Mouse (Mus musculus) c-Kit-positive CD71-positive TER-119-negative erythroid progenitor cells, embryonic 14.5 days (primary cell): ENCODE data around the gene Map4k2.

Source experiments
- DNase-seq: peaks from one replicate; pipeline ENCODE4 v3.0.0-alpha.2; 2013; ENCODE audit warnings: low read depth

Gene Map4k2

DNA sequence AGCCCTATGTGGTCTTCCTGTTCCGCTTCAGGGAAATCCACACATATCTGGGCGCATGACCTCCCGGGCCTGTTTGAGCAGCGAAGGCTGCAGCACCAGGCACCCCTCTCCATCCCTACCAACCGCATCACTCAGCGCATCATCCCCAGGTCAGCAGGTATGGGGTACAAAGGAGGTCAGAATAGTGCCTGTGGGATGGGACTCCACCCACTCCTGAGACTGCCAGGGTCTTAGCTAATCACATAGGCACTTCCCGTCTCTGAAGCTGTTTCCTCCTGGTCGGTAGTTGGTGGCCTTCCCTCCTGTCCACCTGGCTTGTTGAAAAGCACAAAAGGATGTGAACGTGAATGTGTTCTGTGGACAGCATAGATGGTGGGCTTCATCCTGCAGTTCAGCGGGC is 5.7 kb downstream of the Map4k2 start:
- DNase-seq: no peak

DNA sequence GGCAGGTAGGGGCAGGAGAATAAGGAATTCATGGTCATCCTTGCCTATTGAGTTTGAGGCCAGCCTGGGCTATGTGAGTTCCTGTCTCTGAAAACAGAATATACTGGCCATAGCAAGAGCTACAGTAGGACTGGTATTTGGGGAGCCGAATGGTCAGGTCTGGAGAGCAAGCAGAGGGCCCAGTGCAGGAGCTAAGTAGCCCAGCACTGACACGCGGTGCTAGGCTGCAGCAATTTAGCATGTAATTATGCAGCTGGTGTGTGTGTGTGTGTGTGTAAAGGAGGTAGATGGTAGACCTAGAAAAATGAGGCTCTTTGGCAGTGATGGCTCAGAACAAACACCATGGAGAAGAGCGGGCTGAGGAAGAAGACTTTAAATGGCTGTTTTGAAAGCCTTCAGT is 6.7 kb downstream of the Map4k2 start:
- no peak for DNase-seq

DNA sequence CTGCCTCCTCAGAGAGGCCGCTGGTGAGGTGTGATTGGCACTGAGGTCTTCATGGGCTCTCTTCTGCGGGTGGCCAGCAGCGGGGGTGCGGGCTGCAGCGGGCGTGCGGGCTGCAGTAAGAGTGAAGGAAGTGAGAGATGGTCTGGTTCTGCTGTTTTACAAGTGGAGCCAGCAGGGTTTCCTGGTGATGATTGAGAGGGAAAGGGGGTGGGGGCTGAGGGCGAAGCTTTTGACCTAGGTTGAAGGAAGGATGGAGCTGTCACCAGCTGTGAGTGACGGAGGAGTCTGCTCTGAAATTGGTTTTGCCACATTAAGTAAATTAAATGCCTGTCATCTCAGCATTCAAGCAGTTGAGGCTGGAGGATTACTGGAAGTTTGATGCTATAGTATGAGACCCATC is 7.8 kb downstream of the Map4k2 start:
- DNase-seq: no peak

DNA sequence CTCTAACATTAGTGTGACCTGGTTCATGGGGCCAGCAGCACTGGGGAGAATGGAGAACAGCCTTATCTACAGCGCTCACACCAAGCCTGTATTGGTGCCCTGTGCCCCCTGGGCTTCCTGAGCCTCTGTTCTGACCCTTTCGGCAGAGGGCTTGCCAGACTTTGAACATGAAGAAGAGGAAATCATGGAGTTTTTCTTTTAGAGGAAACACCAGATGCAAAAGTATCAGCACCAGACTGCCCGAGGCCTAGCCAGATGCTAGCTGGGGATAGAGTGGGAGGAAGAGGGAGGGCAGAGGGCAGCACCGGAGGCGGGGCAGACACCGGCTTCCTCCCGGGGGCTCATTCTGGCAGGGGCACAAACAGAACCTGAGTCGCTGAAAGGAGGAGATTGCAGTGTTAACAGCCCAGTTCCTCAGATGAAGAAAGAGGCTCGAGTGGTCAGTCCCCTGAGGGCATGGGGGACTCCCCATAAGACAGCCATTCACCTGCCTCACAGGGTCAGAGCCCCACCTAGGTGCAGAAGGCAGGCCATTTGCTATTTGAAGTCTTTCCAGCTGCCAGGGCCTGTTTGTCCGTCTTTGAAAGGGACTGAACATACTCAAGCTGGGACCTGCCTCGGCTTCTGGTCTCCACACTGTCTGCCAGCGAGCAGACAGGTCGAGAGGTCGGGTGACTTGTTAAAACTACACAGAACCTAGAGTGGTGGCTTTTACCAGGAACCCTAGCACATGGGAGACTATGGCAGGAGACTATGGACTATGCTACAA is 8.5 kb downstream of the Map4k2 start:
- no peak for DNase-seq

DNA sequence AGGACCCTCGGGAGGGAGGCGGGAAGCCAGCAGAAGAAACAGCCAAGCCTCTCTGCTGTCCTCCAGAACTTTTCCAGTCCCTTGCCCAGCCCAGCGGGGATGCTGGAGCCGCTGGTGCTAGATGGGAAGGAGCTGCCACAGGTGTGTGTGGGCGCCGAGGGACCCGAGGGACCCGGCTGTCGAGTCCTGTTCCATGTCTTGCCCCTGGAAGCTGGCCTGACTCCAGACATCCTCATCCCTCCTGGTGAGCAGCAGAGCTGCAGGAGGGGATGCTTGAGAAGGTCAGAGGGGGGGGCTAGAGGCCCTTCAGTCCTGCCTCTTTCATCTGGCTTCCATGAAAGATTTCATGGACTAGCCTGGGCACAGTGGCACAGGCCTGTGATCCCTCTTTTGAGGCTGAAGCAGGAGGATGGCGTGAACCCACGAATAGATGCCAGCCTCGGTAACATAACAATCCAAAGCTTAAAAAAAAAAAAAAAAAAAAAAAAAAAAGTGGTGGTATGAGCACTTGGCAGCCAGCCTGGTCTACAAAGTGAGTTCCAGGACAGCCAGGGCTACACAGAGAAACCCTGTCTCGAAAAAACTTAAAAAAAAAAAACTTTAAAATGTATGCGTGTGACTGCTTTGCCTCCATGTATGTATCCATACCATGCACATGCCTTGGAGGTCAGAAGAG is 10.6 kb downstream of the Map4k2 start:
- no peak for DNase-seq

DNA sequence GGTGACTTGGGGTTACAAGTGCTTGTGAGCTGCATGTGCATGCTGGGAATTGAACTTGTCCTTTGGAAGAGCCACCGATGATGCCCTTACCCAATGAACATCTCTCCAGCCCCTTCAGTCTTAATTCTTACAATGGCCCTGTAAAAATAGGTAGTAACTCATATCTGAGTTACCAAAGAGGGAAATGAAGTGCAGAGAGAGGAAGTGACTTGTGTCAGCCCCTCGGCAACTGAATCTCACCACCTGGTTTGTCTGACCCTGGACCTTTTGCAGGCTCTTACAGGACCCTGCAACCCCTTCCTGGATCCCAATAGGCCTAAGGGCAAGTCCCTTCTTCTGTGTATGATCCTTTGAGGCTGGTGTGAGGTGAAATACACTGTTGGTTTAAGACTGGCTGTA is 11.2 kb downstream of the Map4k2 start:
- no peak for DNase-seq

DNA sequence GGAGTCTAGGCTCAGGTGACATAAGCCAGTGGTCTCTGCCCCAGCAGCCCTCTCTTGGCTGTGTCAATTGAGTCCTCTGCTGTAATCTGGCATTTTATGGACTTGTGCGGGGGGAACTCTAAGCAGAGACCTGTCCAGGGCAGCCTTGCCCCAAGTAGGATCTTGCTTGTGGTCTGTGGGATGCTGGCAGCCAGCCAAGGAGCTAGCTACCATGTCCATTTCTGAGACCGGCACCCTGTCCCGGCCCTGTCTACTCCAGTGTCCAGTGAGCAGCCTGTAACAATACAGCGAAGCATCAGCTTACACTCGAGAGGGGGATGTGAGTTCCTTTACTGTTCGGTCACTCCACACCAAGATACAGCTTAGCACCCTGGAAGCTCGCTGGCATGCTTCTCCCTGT is 13.1 kb downstream of the Map4k2 start:
- DNase-seq: no peak

DNA sequence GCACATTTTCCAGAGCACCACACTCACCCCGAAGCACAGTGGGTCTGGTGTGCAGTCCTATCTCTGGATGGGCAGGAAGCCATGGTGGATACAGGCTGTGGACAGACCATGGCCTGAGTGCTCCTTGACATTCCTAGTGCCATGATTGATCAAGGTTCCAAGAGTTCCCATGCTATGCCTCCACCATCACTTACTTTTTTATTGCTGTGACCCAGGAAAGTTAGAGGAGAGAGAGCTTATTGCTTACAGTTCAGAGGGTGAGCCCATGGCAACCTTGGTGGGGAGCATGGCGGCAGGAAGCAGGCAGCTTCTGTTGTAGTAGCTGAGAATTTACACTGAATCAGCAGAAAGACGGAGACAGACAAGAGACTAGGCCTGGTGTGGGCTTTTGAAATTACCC is 20.4 kb downstream of the Map4k2 start:
- DNase-seq: no peak

DNA sequence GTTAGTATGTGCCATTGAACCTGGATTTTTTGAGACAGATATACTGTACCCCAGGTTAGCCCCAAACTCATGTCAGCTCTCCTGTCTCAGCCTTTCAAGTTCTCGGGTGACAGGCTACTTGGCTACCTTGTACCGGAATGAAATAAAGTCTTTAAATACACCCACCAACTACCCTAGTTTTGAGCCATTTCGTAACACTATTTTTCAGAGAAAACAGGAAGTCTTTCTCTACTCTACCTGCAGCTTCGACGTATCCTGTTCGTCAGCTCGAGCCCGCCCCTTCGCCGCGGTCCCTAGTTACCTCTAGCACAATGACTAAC is 22.1 kb downstream of the Map4k2 start:
- DNase-seq: no peak

DNA sequence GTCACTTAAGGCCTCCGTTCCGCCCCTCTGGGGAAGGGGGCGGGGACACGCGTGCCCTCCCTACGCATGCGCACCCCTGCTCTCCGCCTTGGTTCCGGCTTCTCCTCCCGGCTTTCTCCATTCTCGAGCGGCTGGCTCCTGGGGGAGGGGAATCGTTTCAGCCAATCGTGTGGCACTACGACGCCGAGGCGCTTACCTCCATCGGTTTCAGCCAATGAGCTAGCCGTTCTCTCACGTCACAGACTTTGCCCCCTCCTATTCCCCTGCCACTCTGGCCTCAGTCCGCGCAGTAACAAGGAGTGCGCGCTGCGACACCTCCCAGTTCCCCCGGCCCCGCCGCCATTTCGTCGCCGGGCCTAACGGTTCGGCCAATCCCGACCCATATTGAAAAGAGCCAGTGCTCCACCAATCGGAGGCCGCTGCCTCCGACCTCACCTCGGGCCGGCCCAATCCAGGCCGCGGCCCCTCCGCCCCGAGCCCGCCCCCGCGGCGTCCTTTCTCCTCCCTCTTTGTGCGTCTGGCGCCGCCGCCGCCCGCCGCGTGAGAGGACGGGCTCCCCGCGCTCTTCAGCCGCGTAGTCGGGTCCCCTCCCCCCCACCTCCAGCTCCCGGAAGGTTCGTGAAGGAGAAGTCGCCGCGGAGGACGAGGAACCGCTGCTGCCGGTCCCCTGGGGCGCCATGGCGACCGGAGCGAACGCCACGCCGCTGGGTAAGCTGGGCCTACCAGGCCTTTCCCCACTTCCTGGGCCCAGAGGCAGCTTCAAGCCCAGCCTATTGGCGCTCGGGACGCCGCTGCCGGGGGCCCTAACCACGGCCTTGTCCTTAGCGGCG is 22.7 kb downstream of the Map4k2 start, which contains the start of gene Sf1:
Gene Sf1, plus strand, starts transcription at position 280 of the 830 bp plus-strand sequence.
- DNase-seq: peak; percentile 99

DNA sequence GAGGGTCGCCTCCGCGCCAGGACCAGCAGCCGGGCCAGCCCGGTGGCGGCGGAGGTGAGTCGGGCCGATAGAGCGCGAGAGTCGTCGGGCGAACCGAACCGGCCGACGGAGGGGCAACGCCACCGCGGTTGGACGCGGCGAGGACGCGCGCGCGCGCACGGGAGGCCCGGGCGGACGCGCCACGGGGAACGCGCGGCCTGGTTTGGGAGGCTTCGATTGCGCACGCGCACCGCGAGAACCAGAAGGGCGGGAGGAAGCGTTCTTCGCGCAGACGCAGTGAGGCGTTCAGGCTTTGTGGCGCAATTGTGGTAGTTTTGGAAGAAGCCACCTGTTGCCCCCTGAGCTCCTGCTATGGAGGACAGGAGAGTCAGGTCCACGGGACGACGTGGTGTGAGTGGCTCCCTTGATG is 23.4 kb downstream of the Map4k2 start:
- peak; percentile 86 for DNase-seq

DNA sequence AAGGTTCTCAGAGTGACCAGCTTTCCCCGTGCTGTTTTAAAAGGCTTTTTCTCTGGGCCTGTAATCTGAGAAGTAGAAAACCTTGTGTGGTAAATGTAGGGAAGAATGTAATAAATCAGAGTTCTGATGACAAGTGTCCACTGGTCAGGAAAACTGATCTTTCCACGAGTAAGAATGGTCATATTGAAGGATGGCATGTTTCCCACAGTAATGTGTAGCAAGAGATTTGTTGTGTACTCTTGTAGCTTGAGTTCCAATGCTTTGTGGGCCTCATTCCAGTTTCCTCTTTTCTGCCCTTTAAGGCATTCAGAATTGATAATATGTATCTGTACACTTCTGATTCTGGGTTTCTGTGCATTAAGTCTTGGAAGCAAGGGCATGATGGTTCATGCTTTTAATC is 23.9 kb downstream of the Map4k2 start:
- DNase-seq: no peak

DNA sequence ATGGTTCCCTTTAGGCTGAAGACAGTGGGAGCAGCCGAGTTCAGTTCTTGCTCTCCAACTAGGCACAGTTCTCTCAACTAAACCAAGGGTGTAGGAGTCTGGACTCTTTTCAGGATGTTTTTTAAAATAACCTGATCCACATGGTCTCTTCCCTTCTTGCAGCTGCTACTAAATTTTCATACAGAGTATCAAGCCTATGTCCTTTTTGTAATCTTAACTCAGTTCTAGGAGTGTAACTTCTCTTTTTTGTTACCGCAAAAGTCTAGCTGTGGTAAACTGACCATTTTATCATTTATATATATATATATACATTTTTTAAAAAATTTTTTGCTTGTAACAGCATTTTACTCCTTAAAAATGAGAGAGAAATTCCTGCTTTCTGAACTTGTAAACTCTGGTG is 29.2 kb downstream of the Map4k2 start:
- DNase-seq: no peak

DNA sequence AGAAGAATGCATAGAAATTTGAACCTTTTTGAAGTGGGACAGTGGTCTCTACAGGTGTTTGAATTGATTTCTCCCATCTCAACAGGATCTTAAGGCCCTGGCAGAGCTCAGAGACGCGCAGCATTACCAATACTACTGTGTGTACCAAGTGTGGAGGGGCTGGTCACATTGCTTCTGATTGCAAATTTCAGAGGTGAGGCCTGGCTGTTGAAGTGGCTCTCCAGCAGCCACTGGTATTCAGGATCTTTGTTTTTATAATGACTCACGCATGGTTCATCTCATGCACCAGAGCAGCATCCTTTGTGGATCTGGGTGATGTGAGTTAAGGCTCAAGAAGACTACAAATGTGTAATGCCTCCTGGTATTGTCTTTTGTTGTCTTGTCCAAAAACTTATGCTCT is 31.5 kb downstream of the Map4k2 start:
- no peak for DNase-seq

DNA sequence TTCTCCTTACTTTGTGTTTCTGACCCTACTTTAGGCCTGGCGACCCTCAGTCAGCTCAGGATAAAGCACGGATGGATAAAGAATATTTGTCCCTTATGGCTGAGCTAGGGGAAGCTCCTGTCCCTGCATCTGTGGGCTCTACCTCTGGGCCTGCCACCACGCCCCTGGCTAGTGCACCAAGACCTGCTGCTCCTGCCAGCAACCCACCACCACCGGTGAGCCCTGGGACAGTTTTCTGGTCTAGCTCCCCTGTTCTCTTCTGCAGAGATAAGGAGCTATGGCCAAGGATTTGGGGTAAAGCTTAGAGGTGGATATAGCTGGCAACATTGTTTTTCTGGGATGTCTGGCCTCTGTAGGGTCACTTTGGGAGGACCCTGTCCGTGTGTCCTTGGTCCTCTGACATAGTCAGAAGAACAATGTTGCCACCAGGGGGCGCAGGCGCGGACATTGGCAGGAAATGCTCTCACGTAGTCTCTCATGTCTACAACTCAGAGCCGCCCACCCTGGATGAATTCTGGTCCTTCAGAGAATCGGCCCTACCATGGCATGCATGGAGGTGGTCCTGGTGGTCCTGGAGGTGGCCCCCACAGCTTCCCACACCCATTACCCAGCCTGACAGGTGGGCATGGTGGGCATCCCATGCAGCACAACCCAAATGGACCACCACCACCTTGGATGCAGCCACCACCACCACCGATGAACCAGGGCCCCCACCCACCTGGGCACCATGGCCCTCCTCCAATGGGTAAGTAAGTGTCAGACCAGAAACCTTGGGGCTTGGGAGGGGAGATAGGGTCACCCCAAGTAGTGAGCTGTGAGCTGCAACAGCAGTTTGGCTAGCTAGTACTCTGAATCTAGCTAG is 32.8 kb downstream of the Map4k2 start:
- peak; percentile 54 for DNase-seq

DNA sequence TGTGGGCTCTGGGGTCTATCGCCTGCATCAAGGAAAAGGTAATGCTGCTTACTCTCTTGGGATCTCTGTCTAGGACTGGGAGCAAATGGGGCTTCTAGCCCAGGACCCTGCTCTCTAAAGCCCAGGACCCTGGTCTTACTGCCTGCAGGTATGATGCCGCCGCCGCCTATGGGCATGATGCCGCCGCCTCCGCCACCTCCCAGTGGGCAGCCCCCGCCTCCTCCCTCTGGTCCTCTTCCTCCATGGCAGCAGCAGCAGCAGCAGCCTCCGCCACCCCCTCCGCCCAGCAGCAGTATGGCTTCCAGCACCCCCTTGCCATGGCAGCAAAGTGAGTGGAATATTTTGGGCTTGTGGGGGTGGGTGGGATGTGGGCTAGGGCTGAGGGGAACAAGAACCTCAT is 33.6 kb downstream of the Map4k2 start:
- DNase-seq: no peak

DNA sequence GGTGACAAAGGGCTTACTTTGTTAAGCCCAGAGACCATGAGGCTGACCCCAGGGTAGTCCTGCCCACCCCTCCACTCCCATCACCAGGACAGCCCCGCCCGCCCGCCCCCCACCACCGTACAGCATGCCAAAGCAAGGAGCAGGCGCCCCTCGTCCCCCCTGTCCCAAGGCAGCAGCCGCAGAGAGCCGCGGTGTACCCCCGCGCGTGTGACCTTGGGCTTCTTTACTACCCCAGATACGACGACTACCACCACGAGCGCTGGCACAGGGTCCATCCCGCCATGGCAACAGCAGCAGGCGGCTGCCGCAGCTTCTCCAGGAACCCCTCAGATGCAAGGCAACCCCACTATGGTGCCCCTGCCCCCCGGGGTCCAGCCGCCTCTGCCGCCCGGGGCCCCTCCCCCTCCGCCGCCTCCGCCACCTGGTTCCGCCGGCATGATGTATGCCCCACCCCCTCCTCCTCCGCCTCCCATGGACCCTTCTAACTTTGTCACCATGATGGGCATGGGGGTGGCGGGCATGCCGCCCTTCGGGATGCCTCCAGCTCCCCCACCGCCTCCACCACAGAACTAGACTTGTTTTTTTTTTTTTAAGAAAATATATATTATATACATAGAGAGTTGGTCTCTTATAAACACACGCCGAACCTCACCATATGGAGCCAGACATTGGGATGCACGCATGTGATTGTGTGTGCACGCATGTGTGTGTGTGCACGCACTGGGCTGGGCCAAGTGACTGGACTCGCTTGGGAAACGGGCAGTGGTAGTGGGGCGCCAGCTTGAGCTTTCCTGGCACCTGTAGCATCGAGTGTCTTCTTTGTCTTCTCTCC is 34.7 kb downstream of the Map4k2 start:
- DNase-seq: no peak

DNA sequence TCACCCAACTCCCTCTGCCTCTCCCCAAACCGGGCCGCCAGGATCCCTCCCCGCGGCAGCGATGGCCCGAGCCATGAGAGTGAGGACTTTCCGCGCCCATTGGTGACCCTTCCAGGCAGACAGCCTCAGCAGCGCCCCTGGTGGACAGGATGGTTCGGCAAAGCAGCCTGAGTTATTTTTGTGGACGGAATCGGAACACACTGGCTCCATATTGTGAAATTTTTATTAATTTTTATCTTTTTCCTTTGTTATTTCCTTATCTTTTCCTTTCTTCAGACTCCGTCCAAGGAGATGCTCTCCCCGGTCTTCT is 35.3 kb downstream of the Map4k2 start:
- no peak for DNase-seq

DNA sequence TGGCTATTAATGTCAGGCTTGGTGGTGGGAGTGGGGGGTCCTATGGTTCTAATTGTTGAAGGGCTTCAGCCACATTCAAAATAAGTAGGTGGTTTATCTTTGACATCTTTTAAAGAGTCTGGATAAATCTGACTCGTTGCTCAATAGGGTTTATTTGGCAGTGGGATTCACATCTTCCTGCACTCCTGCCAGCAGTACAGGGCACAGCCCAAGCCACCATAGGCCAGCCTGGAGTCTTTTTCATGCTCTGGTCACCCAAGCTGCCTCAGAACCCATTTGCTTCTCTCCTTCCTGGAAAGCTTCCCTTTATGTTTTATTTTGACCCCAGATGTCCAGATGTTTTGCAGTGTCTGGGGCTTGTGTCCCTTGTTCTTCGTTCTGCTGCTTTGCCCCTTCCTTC is 35.7 kb downstream of the Map4k2 start:
- DNase-seq: no peak

DNA sequence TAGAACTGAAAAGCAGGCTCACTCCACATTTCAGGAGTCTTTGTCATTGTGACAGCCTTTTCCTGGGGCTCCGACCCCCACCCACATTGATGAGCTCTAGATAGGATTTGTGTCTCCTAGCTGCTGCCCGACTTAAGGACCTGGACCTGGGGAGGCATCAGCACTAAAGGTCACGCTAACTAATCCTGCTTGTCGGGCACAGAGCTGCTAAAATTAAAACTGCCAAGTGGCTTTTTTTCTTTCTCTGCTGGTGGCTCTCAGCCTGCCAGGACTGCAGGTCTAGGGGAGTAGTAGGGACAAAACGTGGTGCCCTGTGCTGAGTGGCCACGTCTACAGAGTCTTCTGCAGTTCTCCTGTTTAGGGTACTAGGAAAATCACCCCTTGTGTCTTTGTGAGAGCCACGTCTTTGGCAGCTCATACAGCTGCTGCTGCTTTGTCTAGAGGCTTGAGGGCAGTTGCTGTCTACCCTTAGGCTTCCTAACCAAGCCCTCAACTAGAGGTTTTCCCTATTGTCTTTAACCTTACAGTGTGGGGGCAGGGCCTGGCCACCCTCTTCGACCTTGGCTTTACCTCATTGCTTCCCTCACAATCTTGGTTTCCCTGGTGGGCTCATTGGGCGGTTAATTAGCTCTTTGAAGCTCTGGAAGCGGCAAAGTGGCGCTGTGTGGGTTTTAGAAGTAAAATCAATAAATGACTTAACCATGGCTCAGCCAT is 36.5 kb downstream of the Map4k2 start:
- DNase-seq: no peak
